Mouse (Mus musculus) right cerebral cortex, postnatal 25 days (tissue): ENCODE measurements around the gene Sf3b6.
"Not testable (repeated sequence)": the region's sequence is repeated elsewhere in the genome, so short reads cannot be mapped to it uniquely, and the experiment has no call there.

Source experiments
- DNase-seq: peaks from one replicate; pipeline ENCODE4 v3.0.0; 2022

Sf3b6 gene

DNA sequence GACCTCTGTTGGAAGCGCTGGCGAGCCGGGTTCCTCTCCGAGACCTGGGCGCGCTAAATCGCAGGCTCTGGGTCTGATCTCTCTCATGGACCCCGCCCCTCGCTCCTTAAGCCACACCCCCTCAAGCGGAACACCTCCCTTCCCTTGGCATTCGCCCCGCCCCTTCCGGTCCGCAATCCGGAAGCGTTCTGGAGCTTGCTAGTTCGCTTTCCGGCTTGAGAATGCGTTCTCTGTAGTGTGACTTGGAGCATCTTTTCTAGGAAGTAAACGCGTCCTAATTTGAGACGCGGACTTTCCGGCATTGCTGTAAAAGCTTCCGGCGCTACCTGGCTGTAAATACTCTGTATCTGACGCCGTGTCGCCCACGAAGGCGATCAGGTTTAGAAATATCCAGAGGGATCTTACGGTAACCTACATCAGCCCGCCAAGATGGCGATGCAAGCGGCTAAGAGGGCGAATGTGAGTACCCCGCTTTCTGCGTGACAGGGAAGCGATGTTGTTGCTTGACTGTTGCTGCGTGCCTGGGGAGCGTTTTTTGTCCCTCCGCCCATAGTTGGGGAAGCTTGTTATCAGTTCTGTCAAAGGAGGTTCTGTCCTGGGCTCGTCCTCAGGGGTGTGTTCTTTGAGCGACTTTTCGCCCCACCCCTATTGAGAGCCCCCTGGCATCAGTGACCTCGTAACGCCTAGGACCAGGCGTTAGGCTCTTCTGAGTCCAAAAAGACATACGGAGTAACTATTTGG is at the start of gene Sf3b6:
Gene Sf3b6, plus strand, starts transcription at position 184 of the 741 bp plus-strand sequence.
- DNase-seq: peak; percentile 96

DNA sequence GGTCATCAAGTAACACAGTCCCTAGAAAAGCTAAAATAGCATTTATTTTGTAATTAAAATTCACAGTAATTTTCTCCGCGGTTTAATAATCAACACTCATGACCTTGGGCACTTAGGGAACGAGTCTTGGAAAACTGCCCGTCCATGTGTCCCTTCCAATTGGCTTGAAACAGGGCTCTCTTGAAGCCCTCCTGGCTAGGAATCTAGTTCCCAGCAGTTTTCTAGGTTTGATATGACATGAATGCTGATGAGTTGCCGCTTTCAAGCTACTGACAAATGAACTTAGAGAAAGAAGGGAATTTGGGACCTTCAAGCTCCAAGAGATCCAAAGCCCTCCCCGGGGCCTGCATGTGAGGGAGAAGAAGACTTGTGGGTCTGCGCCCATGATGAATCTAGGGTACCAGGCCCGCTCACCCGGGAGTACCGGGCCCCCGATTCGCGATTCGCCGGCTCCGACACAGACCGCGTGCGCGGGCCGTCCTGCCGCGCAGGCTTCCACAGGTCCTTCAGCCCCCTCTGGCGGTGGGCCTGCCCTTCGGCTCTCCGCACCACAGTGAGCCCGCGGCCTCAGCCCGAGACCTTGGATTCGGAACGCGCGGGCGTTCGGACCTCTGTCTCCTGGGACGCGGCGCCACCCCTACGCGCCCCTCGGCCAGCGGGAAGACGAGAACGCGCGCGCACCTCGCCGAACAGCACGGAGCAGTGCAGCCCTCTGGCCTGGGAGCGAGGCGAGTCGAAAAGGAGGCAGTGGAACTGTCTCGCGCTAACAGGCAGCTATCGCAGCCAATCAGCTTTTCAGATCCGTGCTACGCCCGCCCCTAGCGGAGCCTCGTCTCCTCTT is 48.6 kb upstream of the Sf3b6 start, which contains the start of the genes Pfn4 and Fam228b:
Gene Pfn4, plus strand, starts transcription at position 531 of the 841 bp plus-strand sequence.
Gene Fam228b, minus strand, starts transcription at position 776 of the 841 bp plus-strand sequence.
- peak; percentile 97 for DNase-seq

DNA sequence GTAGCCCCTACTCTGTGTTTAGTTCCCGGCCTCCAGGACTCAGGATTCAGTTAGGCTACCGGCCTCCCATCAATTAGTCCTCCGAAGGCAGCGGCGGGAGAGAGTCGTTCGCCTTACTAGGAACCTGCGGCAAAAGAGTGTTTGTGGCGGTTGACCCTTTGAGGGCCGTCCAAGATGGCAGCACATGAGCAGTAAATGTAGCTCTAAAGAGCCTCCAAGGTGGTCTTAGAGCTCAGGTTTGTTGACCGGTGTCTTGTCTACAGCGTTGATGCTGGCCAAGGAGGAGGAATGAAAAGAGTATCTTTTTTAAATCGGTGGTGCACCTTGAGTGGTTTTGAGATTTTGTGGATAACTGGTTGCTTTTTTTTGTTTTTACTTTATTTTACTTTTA is 48.0 kb upstream of the Sf3b6 start:
- DNase-seq: no peak

DNA sequence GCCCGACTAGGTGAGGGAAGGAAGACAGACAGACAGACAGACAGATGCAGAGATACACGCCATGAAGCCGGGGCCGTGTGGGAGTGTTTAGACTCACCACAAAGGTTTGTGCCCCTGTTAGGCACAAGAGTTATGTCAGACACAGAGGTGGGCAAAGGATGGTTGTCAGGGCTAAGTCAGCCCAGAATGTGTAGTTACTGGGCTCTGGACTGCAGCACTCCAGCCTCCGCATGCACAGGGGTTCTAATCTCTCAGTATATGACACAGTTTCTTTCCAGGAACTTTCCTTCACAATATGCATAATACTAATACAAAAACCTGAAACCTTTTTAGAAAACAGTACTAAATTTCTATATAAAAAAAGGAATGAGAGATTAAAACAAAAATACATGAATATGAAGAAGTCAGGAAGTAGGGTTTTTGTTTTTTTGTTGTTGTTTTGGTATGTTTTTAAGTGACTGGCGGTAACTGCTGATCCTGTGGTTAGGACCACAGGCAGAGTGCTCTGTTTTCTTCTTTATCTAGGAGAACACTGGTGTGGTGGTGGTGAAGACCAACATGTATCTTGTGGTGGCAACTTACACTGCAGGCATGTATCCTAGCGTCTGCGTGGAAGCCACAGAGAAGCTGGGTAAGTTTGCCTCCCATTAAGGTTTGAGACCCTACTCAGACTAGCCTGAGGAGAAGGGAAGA is 42.3 kb upstream of the Sf3b6 start:
- DNase-seq: no peak

DNA sequence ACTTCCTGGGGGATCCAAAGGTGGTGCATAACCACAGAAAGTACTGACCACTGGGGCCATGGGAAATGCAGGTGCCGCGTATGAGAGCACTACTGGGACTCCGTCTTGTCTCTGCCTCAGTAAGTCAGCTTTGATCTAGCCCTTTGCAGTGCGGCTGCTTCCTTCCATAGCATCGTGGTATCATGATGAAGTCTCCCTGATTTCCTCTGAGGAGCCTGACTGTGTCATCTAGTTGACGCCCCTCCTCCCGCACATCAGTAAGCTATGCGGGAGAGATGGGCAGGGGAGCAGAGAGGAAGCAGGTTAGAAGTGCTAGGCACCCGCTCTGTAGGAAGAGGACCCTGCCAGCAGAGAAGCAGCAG is 41.8 kb upstream of the Sf3b6 start:
- DNase-seq: no peak

DNA sequence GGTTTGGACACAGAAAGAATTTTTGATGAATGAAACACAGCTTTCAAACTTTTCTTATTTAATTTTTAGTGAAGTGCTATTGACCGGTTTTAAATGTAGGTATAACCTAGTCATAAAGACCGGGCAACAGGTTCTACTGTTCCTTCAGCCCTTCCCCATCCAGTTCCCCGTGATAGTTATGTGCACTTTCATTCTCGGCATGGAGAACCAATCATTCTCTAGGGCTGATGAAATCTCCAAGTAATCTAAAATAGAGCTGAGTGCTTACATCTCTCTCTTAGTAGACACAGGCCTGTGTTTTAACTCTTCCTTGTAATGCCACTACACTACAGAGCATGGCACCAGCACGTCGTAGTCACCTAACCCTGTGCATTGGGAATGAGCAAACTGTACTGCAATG is 39.6 kb upstream of the Sf3b6 start:
- DNase-seq: no peak

DNA sequence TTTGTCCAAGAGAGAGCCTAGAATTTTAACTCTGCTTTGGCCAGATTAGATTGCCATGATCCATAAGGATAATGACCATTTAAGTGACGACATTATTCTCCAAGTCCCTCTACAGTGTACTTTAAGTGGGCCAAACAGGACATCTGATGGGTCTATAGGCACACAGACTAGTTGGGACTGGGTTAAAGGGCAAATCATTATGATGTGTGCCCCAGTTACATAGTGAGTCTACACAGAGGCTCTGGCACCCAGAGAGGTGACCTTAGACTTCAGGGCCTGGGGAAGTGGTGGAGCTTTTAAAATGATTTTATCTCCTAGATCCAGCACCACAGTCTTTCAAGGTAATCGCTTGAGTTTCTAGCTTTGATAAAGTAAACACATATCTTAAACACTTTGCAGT is 37.1 kb upstream of the Sf3b6 start:
- no peak for DNase-seq

DNA sequence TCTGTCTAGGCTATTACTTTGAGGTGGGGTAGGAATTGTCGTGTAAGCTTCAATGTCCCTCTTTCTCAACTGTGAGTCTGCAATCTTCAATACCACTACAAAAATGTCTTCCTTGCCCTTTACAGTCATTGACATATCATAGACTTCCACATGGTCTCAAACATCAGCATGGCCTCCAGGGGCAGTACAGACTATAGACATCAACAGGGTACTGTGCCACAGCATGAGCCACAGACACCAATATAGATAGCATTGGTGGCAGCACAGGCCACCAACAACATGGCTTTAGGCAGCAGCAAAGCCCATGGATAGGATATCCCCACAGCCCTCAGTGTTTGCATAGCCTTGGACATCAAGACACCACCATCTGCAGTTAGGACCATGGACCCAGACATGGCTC is 36.1 kb upstream of the Sf3b6 start:
- DNase-seq: no peak

DNA sequence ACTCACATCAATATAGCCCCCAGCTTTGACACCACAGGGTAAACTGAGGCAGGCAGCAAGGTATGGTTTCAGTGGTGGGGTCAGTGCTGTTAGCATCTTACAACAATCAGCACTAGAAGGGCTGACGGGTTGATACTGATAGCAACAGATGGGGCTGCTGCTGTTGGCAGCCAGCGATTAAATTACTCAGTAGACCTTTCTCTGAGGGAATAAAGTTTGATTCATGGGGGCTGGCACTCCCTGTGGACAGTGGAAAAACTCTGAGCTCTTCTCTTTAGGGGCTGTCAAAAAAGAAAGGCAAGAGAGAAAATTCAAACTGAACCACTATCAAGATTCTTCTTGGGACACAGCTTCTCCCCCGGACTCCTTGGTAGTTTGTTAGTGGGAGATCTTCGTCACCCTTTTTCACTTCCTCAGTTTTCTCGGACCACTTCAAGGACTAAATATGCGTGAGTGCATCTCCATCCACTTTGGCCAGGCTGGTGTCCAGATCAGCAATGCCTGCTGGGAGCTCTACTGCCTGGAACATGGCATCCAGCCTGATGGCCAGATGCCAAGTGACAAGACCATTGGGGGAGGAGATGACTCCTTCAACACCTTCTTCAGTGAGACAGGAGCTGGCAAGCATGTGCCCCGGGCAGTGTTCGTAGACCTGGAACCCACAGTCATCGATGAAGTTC is 35.5 kb upstream of the Sf3b6 start:
- DNase-seq: not testable (repeated sequence)

DNA sequence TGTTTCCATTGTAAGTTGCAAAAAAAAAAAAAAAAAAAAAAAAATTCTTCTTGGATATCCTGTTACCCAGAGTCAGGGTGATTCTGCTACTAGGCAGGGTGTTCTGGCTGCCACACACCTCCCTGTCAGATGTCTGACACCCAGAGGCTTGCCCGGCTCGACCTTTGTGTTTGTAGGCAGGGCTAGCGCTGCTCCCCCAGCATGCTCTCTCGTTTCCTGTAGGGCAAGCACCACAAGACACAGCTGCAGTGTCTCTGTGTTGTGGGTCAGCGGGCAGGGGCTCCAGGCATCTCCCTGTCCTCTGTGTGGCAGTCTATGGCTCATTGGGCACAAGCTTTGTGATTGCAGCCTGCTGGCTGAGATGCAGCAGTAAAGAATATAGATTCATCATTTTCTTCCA is 33.7 kb upstream of the Sf3b6 start:
- no peak for DNase-seq

DNA sequence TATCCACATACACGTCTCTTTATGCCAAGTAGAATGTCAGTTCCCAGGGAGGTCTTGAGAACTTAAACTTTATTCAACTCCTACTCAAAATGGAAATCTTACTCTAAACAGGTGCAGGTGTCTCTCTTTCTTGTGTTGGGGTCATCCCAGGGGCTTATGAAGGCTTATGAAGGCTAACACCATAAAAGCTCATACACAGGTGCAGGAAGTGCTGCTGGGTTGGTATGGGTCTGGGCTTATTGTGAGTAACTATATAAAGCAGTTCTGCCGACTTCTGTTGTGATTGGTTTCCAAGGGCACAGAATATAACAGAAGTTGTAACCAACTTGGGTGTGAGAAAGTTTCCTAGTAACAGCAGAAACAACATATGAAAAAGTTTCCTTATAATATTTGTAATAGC is 32.9 kb upstream of the Sf3b6 start:
- no peak for DNase-seq

DNA sequence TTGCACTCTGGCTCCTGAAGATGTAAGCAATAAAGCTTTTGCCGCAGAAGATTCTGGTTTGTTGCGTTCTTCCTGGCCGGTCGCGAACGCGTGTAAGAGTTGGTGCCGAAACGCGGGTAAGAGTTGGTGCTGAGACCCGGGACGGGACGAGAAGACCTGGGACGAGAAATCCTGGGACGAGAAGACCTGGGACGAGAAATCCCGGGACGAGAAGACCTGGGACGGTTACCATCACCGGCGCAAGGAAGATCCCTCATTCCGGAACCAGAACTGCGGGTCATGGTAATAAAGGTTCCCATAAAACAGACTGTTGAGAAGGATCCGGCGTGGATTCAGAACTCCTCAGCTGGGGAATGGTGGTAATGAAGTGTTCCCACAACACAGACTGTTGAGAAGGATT is 29.2 kb upstream of the Sf3b6 start:
- DNase-seq: not testable (repeated sequence)

DNA sequence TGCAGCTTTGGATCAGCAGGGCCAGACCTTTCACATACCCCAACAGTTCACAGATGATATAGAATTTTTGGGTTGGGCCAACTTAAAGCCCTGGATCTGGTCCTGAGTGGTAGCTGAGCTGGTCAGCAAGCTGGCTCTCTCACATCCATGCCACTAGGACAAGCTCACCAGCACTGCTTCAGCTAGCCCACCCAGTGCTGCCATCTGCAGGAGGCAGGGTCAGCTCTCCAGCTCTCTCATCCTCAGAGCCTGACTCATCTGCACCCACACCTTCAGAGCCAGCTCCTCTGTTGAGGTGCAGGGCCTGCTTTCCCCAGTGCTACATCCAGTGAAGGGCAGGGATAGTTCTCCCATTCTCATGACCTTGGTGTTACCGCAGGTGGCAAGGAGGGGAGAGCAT is 23.6 kb upstream of the Sf3b6 start:
- no peak for DNase-seq

DNA sequence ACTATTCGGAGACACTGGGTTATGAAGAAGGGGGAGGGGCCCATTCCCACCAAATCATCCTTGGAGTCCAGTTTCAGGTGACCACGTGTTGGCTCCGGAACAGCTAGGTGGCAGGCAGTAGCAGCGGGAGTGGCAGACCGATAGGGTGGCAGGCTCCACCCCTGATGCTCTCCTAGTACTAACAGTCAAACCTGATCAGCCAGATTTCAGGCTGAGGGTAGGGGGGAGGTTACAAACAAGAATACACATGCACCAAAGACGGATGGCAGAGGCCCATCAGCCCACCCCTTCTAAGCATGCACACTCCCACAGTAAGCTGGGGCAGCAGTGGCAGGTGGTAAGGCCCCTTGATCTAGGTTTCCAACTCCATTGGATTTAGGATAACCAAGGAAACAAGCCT is 19.9 kb upstream of the Sf3b6 start:
- DNase-seq: not testable (repeated sequence)

DNA sequence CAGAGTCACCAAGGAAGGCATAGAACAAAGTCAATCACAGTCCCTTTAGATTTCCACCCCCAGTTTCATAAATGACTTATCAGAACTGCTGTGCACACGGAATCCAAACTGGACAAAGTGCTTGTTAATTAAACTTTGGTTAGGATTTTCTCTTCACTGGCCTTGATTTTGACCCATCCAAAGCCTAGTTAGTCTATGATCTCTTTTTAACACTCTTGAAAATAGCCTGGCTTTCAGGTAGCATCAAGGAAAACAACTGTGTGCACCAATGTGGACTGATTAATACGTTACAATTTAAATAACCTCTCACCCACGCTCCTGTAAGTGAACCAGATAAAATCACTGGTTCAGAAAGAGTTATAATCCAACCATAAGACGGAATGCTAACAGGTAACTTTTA is 6.3 kb upstream of the Sf3b6 start:
- DNase-seq: no peak

DNA sequence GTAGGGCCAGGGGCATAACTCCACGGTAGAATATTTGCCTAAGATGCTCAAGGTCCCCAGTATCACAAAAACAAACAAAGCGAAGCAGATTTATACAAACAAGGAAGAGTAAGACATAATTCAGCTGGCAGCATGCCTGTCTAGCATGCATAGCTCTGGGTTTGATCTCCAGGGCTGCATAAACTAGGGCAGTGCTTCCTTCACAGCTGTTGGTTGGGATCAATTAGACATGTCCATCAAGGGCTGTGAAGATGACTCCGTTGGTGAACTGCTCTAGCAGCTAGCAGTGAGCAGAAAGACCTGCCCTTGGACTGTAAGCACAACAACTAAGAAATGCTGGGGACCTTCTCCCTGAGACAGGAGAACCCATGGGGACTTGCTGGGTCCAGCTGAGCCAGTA is 5.6 kb upstream of the Sf3b6 start:
- DNase-seq: no peak

DNA sequence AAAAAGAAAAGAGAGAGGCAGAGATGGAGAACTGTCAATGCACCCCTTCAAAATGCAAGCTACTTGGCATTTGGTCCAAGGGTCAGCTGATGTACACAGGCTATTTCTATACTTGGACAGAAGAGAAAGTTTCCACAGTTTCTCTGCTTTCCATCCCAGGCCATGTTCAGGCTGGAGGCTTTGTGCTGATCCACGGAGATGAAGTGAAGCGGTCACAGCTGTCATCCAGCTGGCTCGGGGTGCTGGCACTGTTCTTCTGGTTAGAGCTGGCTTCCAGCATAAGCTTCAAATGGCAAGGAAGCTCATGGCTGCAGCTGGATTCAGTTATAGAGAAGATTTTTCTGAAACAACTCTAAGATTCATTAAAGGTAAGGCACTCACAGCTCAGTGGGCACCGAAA is 3.7 kb upstream of the Sf3b6 start:
- DNase-seq: no peak

DNA sequence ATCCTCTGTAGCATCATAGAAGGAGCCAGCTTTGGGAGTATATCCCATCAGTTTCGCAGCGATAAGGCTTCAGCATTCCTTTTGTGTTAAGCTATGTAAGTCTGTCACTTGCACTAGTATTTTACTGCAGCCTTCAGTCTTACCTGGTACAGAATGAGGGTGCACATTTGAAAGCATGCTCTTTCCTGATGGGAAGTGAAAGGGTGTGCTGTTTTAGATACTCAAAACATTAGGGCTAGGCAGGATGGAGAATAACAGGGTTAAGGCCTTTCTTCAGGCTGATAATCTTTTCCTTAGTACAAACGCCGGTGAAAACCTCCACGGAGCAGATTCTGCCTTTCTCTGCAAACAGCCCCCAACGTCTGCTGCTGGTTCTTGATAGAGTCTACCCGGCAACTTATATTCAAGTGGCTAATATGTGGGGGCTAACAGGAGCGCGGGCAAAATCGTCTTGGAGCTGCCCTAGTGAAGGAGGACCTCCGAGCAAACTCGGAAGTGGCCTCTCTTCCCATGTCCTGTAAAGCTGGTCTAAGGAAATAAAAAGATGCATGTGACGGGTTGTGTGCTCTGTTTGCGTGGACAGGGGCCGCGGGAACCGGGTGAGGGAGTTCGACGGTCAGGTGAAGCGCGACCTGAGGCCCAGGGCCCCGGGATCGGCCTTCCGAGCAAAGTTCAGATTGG is 524 bp upstream of the Sf3b6 start:
- DNase-seq: no peak

DNA sequence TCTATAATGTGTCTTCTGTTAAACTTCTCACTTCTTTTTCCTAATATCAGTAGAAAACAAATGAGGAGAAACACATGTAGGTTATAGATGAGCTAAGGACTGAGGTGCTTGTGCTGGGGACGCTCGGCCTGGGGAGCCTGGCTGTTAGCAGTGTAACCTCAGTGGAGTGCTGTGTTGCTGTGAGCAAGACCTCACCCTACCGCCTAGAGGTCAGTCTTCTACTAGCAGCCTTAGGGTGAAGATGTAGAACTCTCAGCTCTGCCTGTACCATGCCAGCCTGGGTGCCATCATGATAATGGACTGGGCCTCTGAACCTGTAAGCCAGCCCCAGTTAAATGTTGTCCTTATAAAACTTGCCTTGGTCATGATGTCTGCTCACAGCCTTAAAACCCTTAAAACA is 9.9 kb downstream of the Sf3b6 start:
- DNase-seq: no peak

DNA sequence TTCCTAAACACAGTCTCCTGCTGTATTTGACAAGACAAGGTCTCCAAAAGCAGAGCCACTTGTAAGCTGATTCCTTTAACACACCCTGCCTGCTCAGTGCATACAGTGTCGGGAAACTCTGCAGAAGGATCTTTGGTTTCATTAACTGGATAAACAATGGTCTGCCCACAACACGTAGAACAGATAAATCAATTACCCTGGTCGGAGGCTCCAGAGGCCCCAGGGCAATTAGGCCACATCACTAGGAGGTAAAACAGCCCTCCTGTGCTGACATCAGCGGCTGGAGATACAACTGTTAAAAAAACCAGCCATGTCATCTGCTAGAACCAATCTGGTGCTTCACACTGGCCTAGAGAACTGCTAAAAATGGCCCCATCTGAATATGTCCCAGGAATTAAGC is 19.6 kb downstream of the Sf3b6 start:
- no peak for DNase-seq

DNA sequence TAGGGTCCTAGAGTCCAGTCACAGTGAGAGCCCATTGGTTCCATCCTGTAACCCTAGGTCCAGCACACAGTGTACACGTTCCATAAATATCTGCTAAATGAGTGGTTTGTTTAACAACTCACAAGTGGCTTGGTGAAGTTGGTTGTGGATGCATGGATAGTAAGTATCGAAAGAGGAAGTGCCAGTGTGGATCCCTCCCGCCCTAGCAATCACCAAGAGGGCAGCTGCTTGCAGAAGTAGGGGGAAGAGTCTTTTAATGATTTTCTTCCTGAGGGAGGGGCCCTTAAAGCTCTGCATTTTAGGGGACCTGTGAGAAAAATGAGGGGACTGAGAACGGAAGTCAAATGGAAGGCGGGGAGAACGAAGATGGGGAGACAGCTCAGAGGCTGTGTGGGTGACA is 22.7 kb downstream of the Sf3b6 start:
- no peak for DNase-seq

DNA sequence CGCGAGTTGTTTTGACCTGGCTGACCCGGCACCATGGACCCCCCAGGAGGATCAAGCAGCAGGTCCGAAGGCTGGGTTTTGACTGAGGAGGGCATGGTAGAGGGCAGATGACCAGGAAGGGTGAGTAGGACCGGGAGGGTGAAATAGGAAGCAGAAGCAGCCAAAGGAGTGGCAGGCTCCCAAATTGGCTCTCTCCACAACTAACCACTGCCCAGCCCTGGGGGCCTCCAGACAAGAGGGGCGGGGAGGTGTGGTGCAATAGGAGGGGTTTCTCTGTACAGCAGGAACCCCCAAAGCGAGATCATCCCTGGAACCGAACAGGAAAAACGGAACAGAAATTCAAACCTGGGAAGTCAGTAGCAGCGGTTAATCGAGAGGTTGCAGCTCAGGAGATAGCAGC is 23.4 kb downstream of the Sf3b6 start:
- no peak for DNase-seq
